Mouse (Mus musculus) limb, embryonic 13.5 days (tissue): ENCODE data around the gene Hmgxb4. TPM values are rescaled to one million over a fixed set of nuclear protein-coding genes. Genes with fewer than 3 reads are reported as not detected.

ENCODE experiments used
- ATAC-seq: fragments of 200-750 bp; cut with Nextera tagmentation; 2 replicates; pipeline ENCODE4 v1.8.0; 2017; ENCODE audit warnings: low read depth, moderate number of reproducible peaks, moderate TSS enrichment; ENCODE audit not compliant: low FRiP score
- H3K27ac ChIP-seq: fragments of 300-500 bp; sonication (generic); 2 replicates; pipeline ENCODE4 v1.5.1; 2015; ENCODE audit warnings: inconsistent platforms, mild to moderate bottlenecking, moderate library complexity
- H3K27me3 ChIP-seq: fragments of 300-500 bp; sonication (generic); 2 replicates; pipeline ENCODE4 v1.6.1; 2015; ENCODE audit warnings: mild to moderate bottlenecking, inconsistent platforms
- H3K36me3 ChIP-seq: fragments of 300-500 bp; sonication (generic); 2 replicates; pipeline ENCODE4 v1.6.1; 2015; ENCODE audit warnings: inconsistent platforms, mild to moderate bottlenecking, moderate library complexity
- H3K4me1 ChIP-seq: fragments of 300-500 bp; sonication (generic); 2 replicates; pipeline ENCODE4 v1.6.1; 2015; ENCODE audit warnings: inconsistent platforms
- H3K4me2 ChIP-seq: fragments of 300-500 bp; sonication (generic); replicated peaks from 2 replicates; pipeline ENCODE4 v1.6.1; 2015; ENCODE audit warnings: inconsistent platforms, mild to moderate bottlenecking, moderate library complexity
- H3K4me3 ChIP-seq: fragments of 300-500 bp; sonication (generic); 2 replicates; pipeline ENCODE4 v1.5.1; 2015; ENCODE audit warnings: moderate library complexity, mild to moderate bottlenecking, inconsistent platforms
- H3K9ac ChIP-seq: fragments of 300-500 bp; sonication (generic); 2 replicates; pipeline ENCODE4 v1.6.1; 2015; ENCODE audit warnings: mild to moderate bottlenecking, inconsistent platforms
- H3K9me3 ChIP-seq: fragments of 300-500 bp; sonication (generic); 2 replicates; pipeline ENCODE4 v1.6.1; 2016; ENCODE audit warnings: inconsistent platforms
- WGBS: fragments of 180-500 bp; shearing (Covaris S2); methylation state at CpG from one replicate; pipeline ENCODE4 v1.1.7; 2015; 5-methylcytosine and 5-hydroxymethylcytosine counted together
- polyA plus RNA-seq: library from polyadenylated mRNA; unstranded; fragments of >200 nt; fragmentation: Nextera tagmentation; extraction: Ambion mirVana; gene quantifications from 2 replicates; pipeline ENCODE4 v1.2.1, GENCODE M21; 2015

The Hmgxb4 gene
- polyA plus RNA-seq, 1 experiment from 2014 or later: 48.6 TPM

- Histone ChIP-seq H3K4me3 (no peak overlapping the region), H3K36me3 (peaks cover 90% of the 10 kb centered on the region), H3K4me2 (no peak overlapping the region), H3K9me3 (no peaks in the 10 kb centered on the region), H3K4me1 (no peaks in the 10 kb centered on the region), H3K9ac (no peak overlapping the region), H3K27me3 (no peaks in the 10 kb centered on the region), H3K27ac (no peak overlapping the region)
- 87% methylated on average over 4 of the region's 4 CpGs for WGBS
- no peak for ATAC-seq
Observed at GRCm38 (mm10) chr8:75025809-75026208, 32.7 kb downstream of the Hmgxb4 start.

GRCm38 (mm10) chr8:75030453-75031024 is 37.4 kb downstream of the Hmgxb4 start:
- H3K4me2 ChIP-seq: no peak overlapping the region
- H3K36me3 ChIP-seq: peaks cover 50% of the 10 kb centered on the region
- peaks cover 12% of the 10 kb centered on the region for H3K4me1 ChIP-seq
- H3K27ac ChIP-seq: no peak overlapping the region
- no peak for ATAC-seq
- 92% methylated on average over 3 of the region's 3 CpGs for WGBS
- H3K4me3 ChIP-seq: no peak overlapping the region
- H3K9ac ChIP-seq: no peak overlapping the region
- no peaks in the 10 kb centered on the region for H3K27me3 ChIP-seq
- H3K9me3 ChIP-seq: no peaks in the 10 kb centered on the region

DNA sequence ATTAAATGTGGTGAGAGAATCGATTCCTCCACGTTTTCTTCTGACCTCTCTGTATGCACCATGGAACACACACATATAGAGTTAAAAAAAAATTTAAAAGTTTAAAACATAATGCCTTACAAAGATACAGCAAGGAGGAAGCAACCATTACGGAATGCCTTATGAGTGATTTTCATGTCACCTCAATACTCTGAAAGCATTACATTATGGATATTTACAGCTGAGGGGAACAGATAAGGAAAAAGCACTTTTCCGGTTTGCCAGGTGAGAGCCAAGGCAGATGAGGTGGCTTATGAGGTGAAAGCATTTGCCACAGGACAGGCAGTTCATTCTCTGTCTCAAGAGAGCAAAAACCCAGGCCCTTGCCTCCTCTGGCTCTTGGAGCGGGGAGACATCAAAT is 39.8 kb downstream of the Hmgxb4 start:
- Histone ChIP-seq H3K4me1 (peaks cover 12% of the 10 kb centered on the region), H3K27ac (0 out of 2 replicates have a peak overlapping the region, but pooled peaks have one; percentile 39), H3K36me3 (peaks cover 31% of the 10 kb centered on the region), H3K9ac (no peak overlapping the region), H3K9me3 (no peaks in the 10 kb centered on the region), H3K4me3 (peak overlapping the region; percentile 56), H3K27me3 (no peaks in the 10 kb centered on the region), H3K4me2 (peak overlapping the region; percentile 89)
- 71% methylated on average over 5 of the region's 5 CpGs for WGBS
- ATAC-seq: no peak

DNA sequence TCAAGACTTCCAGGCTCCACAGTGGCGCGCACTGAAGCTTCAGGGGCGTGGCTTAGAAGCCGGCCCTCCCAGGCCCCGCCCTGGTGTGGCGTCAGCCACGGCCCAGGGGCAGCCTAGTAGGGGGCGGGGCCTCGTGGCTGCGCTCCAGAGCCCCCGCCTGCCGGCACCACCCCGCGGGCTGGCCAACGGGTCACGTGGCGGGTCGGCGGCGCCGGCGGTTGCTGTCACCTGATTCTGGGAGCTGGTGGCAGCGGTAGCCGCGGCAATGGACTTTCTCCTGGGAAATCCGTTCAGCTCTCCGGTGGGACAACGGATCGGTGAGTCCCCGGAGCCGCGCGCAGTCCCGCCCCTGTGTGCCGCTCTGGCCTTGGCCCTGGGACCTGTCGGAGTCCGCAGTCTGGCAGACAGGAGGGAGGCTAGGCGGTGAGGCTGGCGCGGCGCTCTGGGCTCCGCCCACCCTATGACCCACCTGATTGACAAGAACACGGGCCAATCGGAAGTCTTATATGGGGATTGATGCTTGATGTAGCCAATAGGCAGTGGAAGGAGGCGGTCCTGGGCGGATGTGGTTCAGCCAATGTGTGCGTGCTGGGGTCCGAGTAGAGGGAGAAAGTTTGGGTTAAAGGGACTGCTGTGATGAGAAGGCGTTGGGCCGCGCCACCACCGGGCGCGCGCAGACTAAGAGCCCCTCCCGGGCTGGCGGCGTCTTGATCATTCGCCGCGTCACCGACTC is 40.5 kb downstream of the Hmgxb4 start, which contains the start of gene Tom1:
Gene Tom1 (plus strand): TSS at position 195 of the 733 bp plus-strand sequence.
- Histone ChIP-seq H3K9me3 (no peaks in the 10 kb centered on the region), H3K27me3 (no peaks in the 10 kb centered on the region), H3K27ac (peak within 1 kb of the TSS; percentile 83), H3K4me3 (peak within 1 kb of the TSS; percentile 56), H3K4me2 (peak within 1 kb of the TSS; percentile 89), H3K36me3 (peaks cover 25% of the 10 kb centered on the region), H3K4me1 (peaks cover 17% of the 10 kb centered on the region), H3K9ac (peak within 1 kb of the TSS; percentile 77)
- ATAC-seq: peak; percentile 99
- under 1% methylated on average over 62 of the region's 62 CpGs for WGBS

GRCm38 (mm10) chr8:75034285-75034684 is 41.1 kb downstream of the Hmgxb4 start:
- WGBS: 0% methylated on average over 17 of the region's 17 CpGs
- H3K36me3 ChIP-seq: peaks cover 18% of the 10 kb centered on the region
- no peaks in the 10 kb centered on the region for H3K9me3 ChIP-seq
- peaks cover 17% of the 10 kb centered on the region for H3K4me1 ChIP-seq
- H3K4me2 ChIP-seq: peak overlapping the region; percentile 89
- peak overlapping the region; percentile 83; the same call in 1 of the 2 replicates for H3K27ac ChIP-seq
- H3K27me3 ChIP-seq: no peaks in the 10 kb centered on the region
- peak overlapping the region; percentile 56 for H3K4me3 ChIP-seq
- peak overlapping the region; percentile 77 for H3K9ac ChIP-seq
- ATAC-seq: no peak

GRCm38 (mm10) chr8:75035640-75036039 is 42.5 kb downstream of the Hmgxb4 start:
- peaks cover 8% of the 10 kb centered on the region for H3K36me3 ChIP-seq
- ATAC-seq: no peak
- no peak overlapping the region for H3K27ac ChIP-seq
- no peak overlapping the region for H3K4me2 ChIP-seq
- no peak overlapping the region for H3K4me3 ChIP-seq
- peaks cover 17% of the 10 kb centered on the region for H3K4me1 ChIP-seq
- no peaks in the 10 kb centered on the region for H3K9me3 ChIP-seq
- H3K27me3 ChIP-seq: no peaks in the 10 kb centered on the region
- no peak overlapping the region for H3K9ac ChIP-seq

DNA sequence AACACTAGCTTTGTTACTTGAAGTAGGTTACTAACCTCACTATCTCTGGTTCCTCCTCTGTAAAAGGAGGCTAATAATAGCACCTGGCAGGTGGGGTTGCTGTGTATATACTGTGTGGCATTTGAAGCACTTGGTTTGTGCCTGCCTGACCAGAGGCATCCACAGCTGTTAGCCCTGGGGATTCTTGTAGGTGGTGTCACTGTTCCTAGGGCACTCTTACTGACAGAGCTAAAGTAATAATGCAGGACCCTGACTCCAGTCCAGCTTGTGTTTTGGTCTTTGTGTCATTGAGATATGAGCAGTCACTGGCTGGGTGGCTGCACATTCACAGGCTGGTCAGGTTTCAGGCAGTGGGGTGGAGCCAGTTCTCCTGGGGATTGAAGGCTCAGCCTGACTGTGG is 45.3 kb downstream of the Hmgxb4 start:
- no peak for ATAC-seq

DNA sequence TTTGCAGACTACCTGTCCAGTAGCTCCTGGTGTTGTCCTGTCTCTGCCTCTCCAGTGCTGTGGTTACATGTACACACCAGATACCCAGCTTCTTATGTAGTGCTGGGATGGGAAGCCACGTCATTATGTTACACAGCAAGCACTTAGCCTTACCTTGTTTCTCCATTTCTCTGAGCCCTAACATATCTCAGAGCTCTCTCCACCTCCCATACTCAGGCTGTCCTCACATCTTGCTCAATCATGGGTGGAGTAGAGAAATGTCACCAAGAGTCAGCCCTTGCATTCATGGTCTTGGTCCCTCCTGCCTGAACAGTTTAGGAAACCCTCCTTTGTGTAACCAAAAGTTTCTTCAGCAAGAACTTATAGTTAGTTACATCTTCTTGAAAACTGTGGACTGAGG is 46.6 kb downstream of the Hmgxb4 start:
- no peak overlapping the region for H3K4me2 ChIP-seq
- H3K4me1 ChIP-seq: peaks cover 9% of the 10 kb centered on the region
- H3K27me3 ChIP-seq: no peaks in the 10 kb centered on the region
- no peak for ATAC-seq
- H3K36me3 ChIP-seq: 0 out of 2 replicates have a peak, but pooled peaks cover 3% of the 10 kb centered on the region
- H3K9me3 ChIP-seq: no peaks in the 10 kb centered on the region
- no peak overlapping the region for H3K9ac ChIP-seq
- WGBS: 94% methylated on average over 1 of the region's 1 CpGs
- H3K4me3 ChIP-seq: no peak overlapping the region
- no peak overlapping the region for H3K27ac ChIP-seq

More for the DNA sequence above, 45.3 kb downstream of the Hmgxb4 start:
- H3K4me2 ChIP-seq: no peak overlapping the region
- no peak overlapping the region for H3K4me3 ChIP-seq
- no peak overlapping the region for H3K9ac ChIP-seq
- H3K36me3 ChIP-seq: 0 out of 2 replicates have a peak, but pooled peaks cover 3% of the 10 kb centered on the region
- no peaks in the 10 kb centered on the region for H3K9me3 ChIP-seq
- H3K27me3 ChIP-seq: no peaks in the 10 kb centered on the region
- H3K4me1 ChIP-seq: peaks cover 14% of the 10 kb centered on the region
- H3K27ac ChIP-seq: no peak overlapping the region

GRCm38 (mm10) chr8:75042171-75042570 is 49.0 kb downstream of the Hmgxb4 start:
- Histone ChIP-seq H3K9ac (no peak overlapping the region), H3K4me3 (no peak overlapping the region), H3K4me2 (no peak overlapping the region), H3K36me3 (0 out of 2 replicates have a peak, but pooled peaks cover 3% of the 10 kb centered on the region), H3K27ac (no peak overlapping the region), H3K4me1 (0 out of 2 replicates have a peak, but pooled peaks cover 5% of the 10 kb centered on the region), H3K9me3 (no peaks in the 10 kb centered on the region), H3K27me3 (no peaks in the 10 kb centered on the region)
- no peak for ATAC-seq
- WGBS: 82% methylated on average over 2 of the region's 2 CpGs

DNA sequence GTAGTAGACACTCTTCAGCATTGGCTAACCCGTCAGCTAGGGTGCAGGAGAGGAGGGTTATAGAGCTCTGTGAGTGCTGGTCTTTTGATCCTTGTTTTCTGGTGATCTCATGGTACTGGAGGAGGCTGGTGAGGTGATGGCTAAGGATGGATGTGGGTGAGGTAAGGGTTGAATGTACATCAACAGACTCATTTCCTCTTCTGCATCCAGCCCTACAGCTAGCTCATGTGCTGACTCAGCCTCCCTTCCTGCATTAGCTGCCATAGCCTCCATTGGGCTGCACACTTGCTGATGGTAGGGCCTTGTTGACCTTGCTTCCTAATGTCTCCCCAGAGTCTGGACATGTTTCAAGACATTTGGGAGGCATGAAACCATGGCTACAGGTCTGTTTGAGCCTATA is 49.8 kb downstream of the Hmgxb4 start:
- Histone ChIP-seq H3K4me2 (no peak overlapping the region), H3K4me3 (no peak overlapping the region), H3K4me1 (0 out of 2 replicates have a peak, but pooled peaks cover 5% of the 10 kb centered on the region), H3K27me3 (no peaks in the 10 kb centered on the region), H3K27ac (no peak overlapping the region), H3K9ac (no peak overlapping the region), H3K9me3 (no peaks in the 10 kb centered on the region), H3K36me3 (0 out of 2 replicates have a peak, but pooled peaks cover 3% of the 10 kb centered on the region)
- 78% methylated on average over 1 of the region's 1 CpGs for WGBS
- ATAC-seq: no peak

DNA sequence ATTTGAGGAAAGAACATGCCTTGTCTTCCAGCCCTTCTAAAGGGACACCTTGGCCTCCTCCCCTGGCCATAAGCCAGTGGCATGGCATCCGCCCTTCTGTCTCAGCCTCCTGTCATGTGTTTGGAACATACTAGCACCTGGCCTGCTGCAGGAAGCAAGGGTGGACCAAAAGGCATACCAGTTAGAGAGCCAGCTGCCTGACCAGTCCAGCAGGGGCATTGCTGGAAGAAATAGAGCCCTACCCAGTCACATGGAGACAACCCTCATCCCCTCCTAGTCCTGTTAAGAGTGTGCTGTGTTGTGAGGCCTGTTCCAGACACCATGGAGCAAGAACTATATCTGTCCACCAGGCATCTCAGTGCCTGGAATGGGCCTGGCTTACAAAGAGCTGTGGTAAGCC is 53.1 kb downstream of the Hmgxb4 start:
- Histone ChIP-seq H3K9me3 (no peaks in the 10 kb centered on the region), H3K4me2 (no peak overlapping the region), H3K36me3 (peaks cover 10% of the 10 kb centered on the region; the same call in 1 of the 2 replicates), H3K4me1 (no peaks in the 10 kb centered on the region), H3K4me3 (no peak overlapping the region), H3K27ac (no peak overlapping the region), H3K9ac (no peak overlapping the region), H3K27me3 (no peaks in the 10 kb centered on the region)
- ATAC-seq: no peak
- WGBS: 96% methylated on average over 1 of the region's 1 CpGs

DNA sequence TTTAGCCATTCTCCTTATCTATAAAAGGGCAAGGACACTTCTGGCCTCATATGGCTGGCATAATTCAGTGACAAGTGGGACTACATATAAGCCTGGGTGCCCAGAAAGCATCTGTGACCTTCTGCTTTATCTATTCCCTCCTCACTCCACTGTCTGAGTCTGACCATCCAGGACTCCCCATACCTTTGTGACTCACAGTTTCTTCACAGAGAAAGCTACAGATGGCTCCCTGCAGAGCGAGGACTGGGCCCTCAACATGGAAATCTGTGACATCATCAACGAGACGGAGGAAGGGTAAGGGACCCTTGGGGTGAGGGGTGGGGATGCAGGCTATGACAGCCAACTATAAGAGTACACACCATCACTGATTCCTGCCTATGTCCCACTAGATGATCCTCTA is 54.6 kb downstream of the Hmgxb4 start:
- no peaks in the 10 kb centered on the region for H3K27me3 ChIP-seq
- 79% methylated on average over 3 of the region's 3 CpGs for WGBS
- H3K4me3 ChIP-seq: no peak overlapping the region
- H3K27ac ChIP-seq: no peak overlapping the region
- no peak overlapping the region for H3K9ac ChIP-seq
- no peaks in the 10 kb centered on the region for H3K4me1 ChIP-seq
- no peak overlapping the region for H3K4me2 ChIP-seq
- no peaks in the 10 kb centered on the region for H3K9me3 ChIP-seq
- H3K36me3 ChIP-seq: peaks cover 14% of the 10 kb centered on the region
- ATAC-seq: no peak
